Mouse (Mus musculus): ENCODE measurements around the gene Gins3.

- TF ChIP-seq ZC3H11A (IDR thresholded peaks at IDR 0.05; ENCODE audit: borderline replicate concordance, low read depth, low read length) (no peak), CHD2 (IDR thresholded peaks at IDR 0.05; ENCODE audit: low read depth, low read length) (no peak)
Measured at GRCm38 (mm10) chr8:95610749-95611148, 22.5 kb upstream of the Gins3 start.

Measured in ES-E14 (cell line).